17 mouse cellular contexts compared by ENCODE assay signal in genomic region chr19:38665398-38665797, GRCm38 (mm10).
"Had no signal": no experiment of that assay in that cellular context is flagged by ENCODE, and none has a peak within 500 bp of the region (broad histone marks: within the 10 kb centered on the region; RNA-seq: fewer than 3 reads in every experiment).

No protein-coding gene starts in this region.

- H3K36me3 ChIP-seq: lung, embryonic 15.5 days; midbrain, embryonic 13.5 days; midbrain, embryonic 15.5 days; neural tube, embryonic 12.5 days; stomach, embryonic 15.5 days had no signal

- H3K27ac ChIP-seq: lung, embryonic 15.5 days; macrophage; midbrain, embryonic 13.5 days; midbrain, embryonic 15.5 days; neural tube, embryonic 12.5 days; stomach, embryonic 15.5 days had no signal

- H3K4me3 ChIP-seq: lung, embryonic 15.5 days; megakaryocyte, embryonic 14.5 days; midbrain, embryonic 13.5 days; midbrain, embryonic 15.5 days; neural tube, embryonic 12.5 days; stomach, embryonic 15.5 days had no signal

- H3K4me2 ChIP-seq: lung, embryonic 15.5 days; midbrain, embryonic 11.5 days; midbrain, embryonic 13.5 days; midbrain, embryonic 15.5 days; neural tube, embryonic 12.5 days; stomach, embryonic 15.5 days had no signal

- DNase-seq: liver, postnatal 0 days; lung, adult 2 months; lung, postnatal 14 days; lung, postnatal 36 days; right cerebral cortex, postnatal 14 days; thymus, adult 18-20 months; thymus, postnatal 14 days; thymus, postnatal 36 days had no signal

- H3K9ac ChIP-seq: liver, postnatal 0 days; lung, embryonic 15.5 days; midbrain, embryonic 13.5 days; midbrain, embryonic 15.5 days; neural tube, embryonic 12.5 days; stomach, embryonic 15.5 days had no signal

- ATAC-seq: liver, postnatal 0 days; lung, postnatal 0 days; midbrain, embryonic 13.5 days; midbrain, embryonic 15.5 days had no signal

- H3K4me1 ChIP-seq: lung, embryonic 15.5 days; megakaryocyte, embryonic 14.5 days; midbrain, embryonic 13.5 days; midbrain, embryonic 15.5 days; neural tube, embryonic 12.5 days; stomach, embryonic 15.5 days had no signal

- H3K9me3 ChIP-seq: lung, embryonic 15.5 days; megakaryocyte, embryonic 14.5 days; midbrain, embryonic 13.5 days; midbrain, embryonic 15.5 days; neural tube, embryonic 12.5 days; stomach, embryonic 15.5 days had no signal

- H3K27me3 ChIP-seq: lung, embryonic 15.5 days; megakaryocyte, embryonic 14.5 days; midbrain, embryonic 13.5 days; midbrain, embryonic 15.5 days; neural tube, embryonic 12.5 days; stomach, embryonic 15.5 days had no signal
